12 mouse cellular contexts compared by ENCODE assay signal in the genomic region with DNA sequence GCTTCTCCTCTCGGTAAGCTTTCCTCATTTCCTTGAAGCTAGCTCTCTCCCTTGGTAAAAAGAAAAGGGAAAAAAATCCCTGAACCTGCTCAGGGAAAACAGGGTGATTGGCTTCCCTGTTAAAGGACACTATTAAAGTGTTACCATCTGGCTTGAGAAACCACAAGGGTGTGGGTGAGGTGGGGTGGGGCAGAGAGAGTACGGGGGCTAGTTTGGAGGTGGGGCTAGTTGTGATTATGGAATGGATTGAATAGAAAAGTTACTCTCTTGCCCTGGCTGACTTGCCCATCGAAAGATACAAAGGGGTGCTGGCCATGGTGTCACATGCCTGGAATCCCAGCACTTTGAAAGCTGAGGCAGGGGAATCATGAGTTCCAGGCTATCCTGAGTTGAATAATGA.
DNase-seq lines count a peak whose midpoint lies in the region; ATAC-seq and TF ChIP-seq lines count a peak whose summit lies in the region.
"Had no signal": no experiment of that assay in that cellular context is flagged by ENCODE, and none has a peak within 500 bp of the region (broad histone marks: within the 10 kb centered on the region; RNA-seq: fewer than 3 reads in every experiment).

No protein-coding gene starts in this region.

- no peak overlapping the region for H3K4me3 ChIP-seq in heart, embryonic 15.5 days
- no peak overlapping the region for H3K4me3 ChIP-seq in lung, embryonic 16.5 days (ENCODE audit: low read length)
- H3K4me3 ChIP-seq in embryonic facial prominence, embryonic 13.5 days = no peak overlapping the region
- no peak overlapping the region for H3K4me3 ChIP-seq in stomach, embryonic 16.5 days (replicated peaks; ENCODE audit: low read length)
- H3K4me3 ChIP-seq in cerebellum, adult 2 months (replicated peaks; ENCODE audit: insufficient read depth, low read depth, low read length) = no peak overlapping the region
- H3K4me3 ChIP-seq: embryonic facial prominence, embryonic 15.5 days; forebrain, embryonic 13.5 days had no signal

- no peaks in the 10 kb centered on the region for H3K36me3 ChIP-seq in heart, embryonic 15.5 days
- no peaks in the 10 kb centered on the region for H3K36me3 ChIP-seq in lung, embryonic 16.5 days (ENCODE audit: control insufficient read depth, insufficient read depth, low read length)
- H3K36me3 ChIP-seq in embryonic facial prominence, embryonic 13.5 days = no peaks in the 10 kb centered on the region
- H3K36me3 ChIP-seq in stomach, embryonic 16.5 days (ENCODE audit: control insufficient read depth, insufficient read depth, low read length) = no peaks in the 10 kb centered on the region
- H3K36me3 ChIP-seq: embryonic facial prominence, embryonic 15.5 days had no signal

- H3K27ac ChIP-seq in heart, embryonic 15.5 days = peak overlapping the region; percentile 41; the same call in 1 of the 2 replicates
- H3K27ac ChIP-seq in lung, embryonic 16.5 days (ENCODE audit: low read length) = 0 out of 2 replicates have a peak overlapping the region, but pooled peaks have one; percentile 21
- H3K27ac ChIP-seq in embryonic facial prominence, embryonic 13.5 days = no peak overlapping the region
- peak overlapping the region; percentile 81 for H3K27ac ChIP-seq in stomach, embryonic 16.5 days (ENCODE audit: low read length)
- H3K27ac ChIP-seq in cerebellum, adult 2 months (ENCODE audit: insufficient read depth, low read length) = no peak overlapping the region
- H3K27ac ChIP-seq: embryonic facial prominence, embryonic 15.5 days; forebrain, embryonic 13.5 days had no signal

- no peaks in the 10 kb centered on the region for H3K27me3 ChIP-seq in heart, embryonic 15.5 days
- no peaks in the 10 kb centered on the region for H3K27me3 ChIP-seq in lung, embryonic 16.5 days (ENCODE audit: control insufficient read depth, insufficient read depth, low read depth, low read length)
- no peaks in the 10 kb centered on the region for H3K27me3 ChIP-seq in embryonic facial prominence, embryonic 13.5 days
- no peaks in the 10 kb centered on the region for H3K27me3 ChIP-seq in stomach, embryonic 16.5 days (ENCODE audit: control insufficient read depth, insufficient read depth, low read length)
- H3K27me3 ChIP-seq in cerebellum, adult 2 months (ENCODE audit: control insufficient read depth, insufficient read depth, low read length) = no peaks in the 10 kb centered on the region; the same call in 1 of the 2 replicates
- H3K27me3 ChIP-seq: embryonic facial prominence, embryonic 15.5 days; forebrain, embryonic 13.5 days had no signal

- no peak for TF ChIP-seq CTCF in cerebellum, adult 2 months (IDR thresholded peaks at IDR 0.05; ENCODE audit: borderline replicate concordance, insufficient read depth, low read depth, low read length)

- no peak overlapping the region for H3K4me2 ChIP-seq in heart, embryonic 15.5 days
- no peak overlapping the region for H3K4me2 ChIP-seq in lung, embryonic 16.5 days (ENCODE audit: low read depth, low read length)
- peak overlapping the region; percentile 14; the same call in 1 of the 2 replicates for H3K4me2 ChIP-seq in embryonic facial prominence, embryonic 13.5 days
- H3K4me2 ChIP-seq in stomach, embryonic 16.5 days (ENCODE audit: low read depth, low read length) = no peak overlapping the region
- H3K4me2 ChIP-seq: embryonic facial prominence, embryonic 15.5 days; forebrain, embryonic 13.5 days had no signal

- H3K4me1 ChIP-seq in heart, embryonic 15.5 days (replicated peaks) = peaks cover 19% of the 10 kb centered on the region
- peaks cover 13% of the 10 kb centered on the region for H3K4me1 ChIP-seq in lung, embryonic 16.5 days (replicated peaks; ENCODE audit: control insufficient read depth, insufficient read depth, low read length)
- peaks cover 12% of the 10 kb centered on the region for H3K4me1 ChIP-seq in embryonic facial prominence, embryonic 13.5 days
- peaks cover 12% of the 10 kb centered on the region; the same call in 1 of the 2 replicates for H3K4me1 ChIP-seq in stomach, embryonic 16.5 days (ENCODE audit: control insufficient read depth, insufficient read depth, low read length)
- no peaks in the 10 kb centered on the region for H3K4me1 ChIP-seq in cerebellum, adult 2 months (ENCODE audit: control insufficient read depth, insufficient read depth, low read length)

- no peak for ATAC-seq in heart, embryonic 15.5 days (replicated peaks; ENCODE audit: insufficient number of reproducible peaks, insufficient read depth, low FRiP score, low read depth)
- ATAC-seq in lung, embryonic 16.5 days (ENCODE audit: low read depth) = no peak
- no peak for ATAC-seq in embryonic facial prominence, embryonic 13.5 days (ENCODE audit: insufficient number of reproducible peaks, insufficient read depth, low FRiP score, low TSS enrichment, low read depth)
- peak; percentile 41; the same call in 1 of the 2 replicates for ATAC-seq in stomach, embryonic 16.5 days (ENCODE audit: insufficient read depth, low FRiP score)
- ATAC-seq: forebrain, embryonic 13.5 days had no signal

- DNase-seq in heart, postnatal 25 days (ENCODE audit: low spot score) = no peak
- DNase-seq in lung, postnatal 25 days (ENCODE audit: low spot score) = no peak
- DNase-seq in cerebellum, adult 2 months = no peak
- DNase-seq: adrenal gland, postnatal 25 days; cerebellum, postnatal 36 days; lung, adult 2 months had no signal

- no peak overlapping the region for H3K9ac ChIP-seq in heart, embryonic 15.5 days
- H3K9ac ChIP-seq in lung, embryonic 16.5 days (ENCODE audit: low read length) = no peak overlapping the region
- H3K9ac ChIP-seq in embryonic facial prominence, embryonic 13.5 days = no peak overlapping the region
- H3K9ac ChIP-seq in stomach, embryonic 16.5 days (ENCODE audit: low read length) = no peak overlapping the region
- H3K9ac ChIP-seq: embryonic facial prominence, embryonic 15.5 days; forebrain, embryonic 13.5 days had no signal

- TF ChIP-seq POLR2A in cerebellum, adult 2 months (IDR thresholded peaks at IDR 0.05; ENCODE audit: borderline replicate concordance, insufficient read depth, low read length) = no peak

- H3K9me3 ChIP-seq in heart, embryonic 15.5 days (replicated peaks) = no peaks in the 10 kb centered on the region
- H3K9me3 ChIP-seq in lung, embryonic 16.5 days (ENCODE audit: control insufficient read depth, low read length) = no peaks in the 10 kb centered on the region
- H3K9me3 ChIP-seq in embryonic facial prominence, embryonic 13.5 days = no peaks in the 10 kb centered on the region
- no peaks in the 10 kb centered on the region for H3K9me3 ChIP-seq in stomach, embryonic 16.5 days (replicated peaks; ENCODE audit: control insufficient read depth, low read length)
- H3K9me3 ChIP-seq: embryonic facial prominence, embryonic 15.5 days; forebrain, embryonic 13.5 days had no signal

- 43% methylated on average over 3 of the region's 3 CpGs for WGBS in heart, embryonic 15.5 days
- WGBS in lung, embryonic 16.5 days = 36% methylated on average over 3 of the region's 3 CpGs
- 27% methylated on average over 3 of the region's 3 CpGs for WGBS in embryonic facial prominence, embryonic 13.5 days
- WGBS in stomach, embryonic 16.5 days = 39% methylated on average over 3 of the region's 3 CpGs
- 70% methylated on average over 3 of the region's 3 CpGs for WGBS in cerebellum, adult 2 months

- intact Hi-C loops in heart, postnatal 25 days (cut with DNase I) = no loop called here

Comparison
In these comparisons a context has a peak if more than half of its experiments do, and no peak if none do; other contexts are left out.
1. H3K27ac ChIP-seq: peak in heart, embryonic 15.5 days (single experiment), lung, embryonic 16.5 days (single experiment) and stomach, embryonic 16.5 days (single experiment); none in embryonic facial prominence, embryonic 13.5 days (single experiment) and cerebellum, adult 2 months (single experiment).